Mouse (Mus musculus) spleen, adult 2 months (tissue): ENCODE data around the gene Lpp.

Experiments used
- CTCF ChIP-seq: fragments of 200-500 bp; IDR thresholded peaks from 2 replicates; pipeline ENCODE4 v1.5.1; 2011; ENCODE audit warnings: mild to moderate bottlenecking, inconsistent platforms; ENCODE audit not compliant: insufficient read depth, insufficient read length, insufficient replicate concordance; ENCODE audit errors: extremely low read depth
- POLR2A ChIP-seq: fragments of 200-500 bp; IDR thresholded peaks from 2 replicates; pipeline ENCODE4 v1.6.1; 2011; ENCODE audit warnings: low read depth, low read length, inconsistent platforms

- TF ChIP-seq CTCF (no peak), POLR2A (no peak)
These were observed 487.4 kb downstream of the Lpp start for GRCm38 (mm10) chr16:24880698-24881097.
